Mouse (Mus musculus) neural tube, embryonic 12.5 days (tissue): ENCODE measurements around the gene Fam196b. TPM values are rescaled to one million over a fixed set of nuclear protein-coding genes. Genes with fewer than 3 reads are reported as not detected.
A peak's percentile ranks its signal among the peaks of the same experiment; 100 is the strongest.

ENCODE experiments used
- ATAC-seq: fragments of 200-750 bp; cut with Nextera tagmentation; 2 replicates; pipeline ENCODE4 v1.8.0; 2017; ENCODE audit warnings: low read depth, mild to moderate bottlenecking, moderate TSS enrichment, moderate library complexity; ENCODE audit not compliant: low FRiP score
- H3K27ac ChIP-seq: fragments of 300-500 bp; sonication (generic); 2 replicates; pipeline ENCODE4 v1.5.1; 2016
- H3K27me3 ChIP-seq: fragments of 300-500 bp; sonication (generic); replicated peaks from 2 replicates; pipeline ENCODE4 v1.6.1; 2016; ENCODE audit warnings: mild to moderate bottlenecking
- H3K36me3 ChIP-seq: fragments of 300-500 bp; sonication (generic); 2 replicates; pipeline ENCODE4 v1.6.1; 2016; ENCODE audit warnings: mild to moderate bottlenecking
- H3K4me1 ChIP-seq: fragments of 300-500 bp; sonication (generic); 2 replicates; pipeline ENCODE4 v1.6.1; 2016
- H3K4me2 ChIP-seq: fragments of 300-500 bp; sonication (generic); replicated peaks from 2 replicates; pipeline ENCODE4 v1.6.1; 2016; ENCODE audit warnings: mild to moderate bottlenecking
- H3K4me3 ChIP-seq: fragments of 300-500 bp; sonication (generic); 2 replicates; pipeline ENCODE4 v1.5.1; 2016
- H3K9ac ChIP-seq: fragments of 300-500 bp; sonication (generic); 2 replicates; pipeline ENCODE4 v1.6.1; 2016; ENCODE audit warnings: mild to moderate bottlenecking
- H3K9me3 ChIP-seq: fragments of 300-500 bp; sonication (generic); 2 replicates; pipeline ENCODE4 v1.6.1; 2016; ENCODE audit warnings: mild to moderate bottlenecking
- WGBS: fragments of 180-500 bp; shearing (Covaris S2); methylation state at CpG from one replicate; pipeline ENCODE4 v1.1.7; 2016; 5-methylcytosine and 5-hydroxymethylcytosine counted together
- polyA plus RNA-seq: library from polyadenylated mRNA; unstranded; fragments of >200 nt; fragmentation: Nextera tagmentation; extraction: Ambion mirVana; gene quantifications from 2 replicates; pipeline ENCODE4 v1.2.1, GENCODE M21; 2016

Fam196b gene
- polyA plus RNA-seq, 1 experiment from 2014 or later = 2.0 TPM

DNA sequence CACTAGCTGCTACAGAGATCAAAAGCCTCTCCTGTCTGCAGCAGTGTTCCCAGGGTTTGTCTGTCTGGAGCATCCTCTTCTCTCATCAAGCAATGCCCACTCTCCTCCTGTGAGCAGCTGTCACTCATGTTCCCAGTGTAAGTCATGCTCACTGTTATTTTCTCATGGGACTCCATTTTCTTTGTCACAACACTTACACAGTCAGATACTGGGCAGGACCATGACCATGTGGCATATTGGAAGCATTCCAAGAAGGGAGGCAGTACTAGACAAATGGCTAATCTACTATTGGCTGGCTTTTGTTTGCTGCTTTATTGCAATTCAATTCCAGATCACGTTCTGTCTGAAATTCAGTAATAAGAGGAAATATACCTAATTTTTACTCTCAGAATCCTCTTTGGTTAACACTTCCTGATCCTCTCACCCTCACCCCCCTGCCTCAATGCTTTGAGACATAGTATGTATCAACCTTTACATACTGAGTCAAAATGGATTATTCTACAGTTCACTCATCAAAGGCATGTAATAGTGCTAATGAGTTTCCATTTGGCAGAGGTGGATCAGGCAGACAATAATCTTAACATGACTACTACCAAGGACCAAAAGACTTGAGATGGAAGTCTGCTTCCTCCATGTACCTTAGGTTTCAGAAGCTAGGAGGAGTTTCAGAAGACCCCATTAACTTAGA lies 70.5 kb downstream of the Fam196b start:
- no peaks in the 10 kb centered on the region for H3K36me3 ChIP-seq
- no peaks in the 10 kb centered on the region for H3K9me3 ChIP-seq
- no peaks in the 10 kb centered on the region for H3K4me1 ChIP-seq
- peak; percentile 61 for ATAC-seq
- no peak overlapping the region for H3K4me3 ChIP-seq
- WGBS = 66% methylated on average over 1 of the region's 1 CpGs
- H3K9ac ChIP-seq = no peak overlapping the region
- no peak overlapping the region for H3K27ac ChIP-seq
- H3K27me3 ChIP-seq = no peaks in the 10 kb centered on the region
- H3K4me2 ChIP-seq = no peak overlapping the region

DNA sequence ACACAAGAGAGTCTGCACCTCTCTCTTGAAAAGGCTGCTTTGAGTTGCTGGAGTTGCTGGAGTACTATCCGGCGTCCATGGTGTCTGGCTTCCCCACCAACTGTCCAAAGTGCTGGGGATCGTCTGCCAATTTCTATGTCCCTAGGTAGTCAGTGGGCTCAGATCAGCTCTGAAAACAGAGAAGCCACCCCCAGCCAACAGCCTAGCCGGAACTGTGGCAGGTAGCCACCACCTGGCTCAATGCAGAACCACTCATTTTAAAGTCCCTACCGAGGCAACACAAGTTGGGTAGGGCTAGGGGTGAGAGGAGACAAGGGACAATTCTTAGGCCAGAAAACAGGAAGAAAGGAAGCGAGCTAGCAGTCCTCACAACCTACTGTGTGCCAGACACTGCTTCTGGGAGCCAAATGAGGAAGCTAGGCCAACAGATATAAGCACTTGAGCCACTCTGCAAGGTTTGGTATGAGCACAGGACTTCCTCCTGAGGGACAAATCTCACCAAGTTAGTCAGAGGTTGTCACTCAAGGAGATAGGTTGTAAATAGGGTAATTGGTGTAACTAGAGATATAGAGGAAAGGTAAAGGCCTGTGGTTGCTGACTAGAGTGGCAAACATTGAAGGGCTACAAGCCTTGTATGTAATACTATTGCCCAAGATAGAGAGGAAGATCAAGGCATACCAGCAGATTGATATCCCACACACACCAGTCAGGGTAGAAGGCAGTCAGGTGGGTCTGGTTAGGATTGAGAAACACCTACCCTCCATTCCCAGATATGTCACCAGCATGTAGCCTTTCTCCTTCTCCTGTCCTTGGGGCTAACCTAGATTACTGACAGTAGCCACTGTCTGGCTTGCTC lies 74.9 kb downstream of the Fam196b start:
- WGBS = 90% methylated on average over 6 of the region's 6 CpGs
- H3K36me3 ChIP-seq = no peaks in the 10 kb centered on the region
- H3K4me1 ChIP-seq = no peaks in the 10 kb centered on the region
- no peak overlapping the region for H3K27ac ChIP-seq
- no peaks in the 10 kb centered on the region for H3K27me3 ChIP-seq
- ATAC-seq = no peak
- H3K9me3 ChIP-seq = no peaks in the 10 kb centered on the region
- H3K4me3 ChIP-seq = no peak overlapping the region
- H3K9ac ChIP-seq = no peak overlapping the region
- H3K4me2 ChIP-seq = no peak overlapping the region

DNA sequence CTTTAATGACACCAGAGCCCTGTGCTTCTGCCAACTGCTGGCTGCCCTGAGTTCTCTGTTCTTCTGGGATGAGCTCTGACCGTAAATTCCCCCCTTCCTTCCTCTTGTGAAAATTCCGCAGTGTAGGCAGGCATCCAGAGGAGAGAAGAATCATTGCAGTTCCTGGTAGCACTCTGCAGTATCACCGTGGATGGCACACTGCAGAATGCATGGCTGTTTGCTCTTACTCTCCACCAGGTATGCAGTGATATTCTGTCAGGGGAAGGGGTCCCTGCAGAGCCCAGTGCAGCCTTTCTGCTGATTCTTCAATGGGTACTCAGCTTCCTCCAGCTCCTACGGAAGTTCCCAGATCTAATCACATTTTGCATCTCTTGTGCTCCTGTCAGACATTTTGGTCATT lies 77.5 kb downstream of the Fam196b start:
- no peak overlapping the region for H3K9ac ChIP-seq
- no peak overlapping the region for H3K4me3 ChIP-seq
- H3K27me3 ChIP-seq = no peaks in the 10 kb centered on the region
- no peaks in the 10 kb centered on the region for H3K36me3 ChIP-seq
- no peaks in the 10 kb centered on the region for H3K4me1 ChIP-seq
- no peak overlapping the region for H3K4me2 ChIP-seq
- 40% methylated on average over 4 of the region's 4 CpGs for WGBS
- H3K9me3 ChIP-seq = no peaks in the 10 kb centered on the region
- no peak overlapping the region for H3K27ac ChIP-seq
- no peak for ATAC-seq

DNA sequence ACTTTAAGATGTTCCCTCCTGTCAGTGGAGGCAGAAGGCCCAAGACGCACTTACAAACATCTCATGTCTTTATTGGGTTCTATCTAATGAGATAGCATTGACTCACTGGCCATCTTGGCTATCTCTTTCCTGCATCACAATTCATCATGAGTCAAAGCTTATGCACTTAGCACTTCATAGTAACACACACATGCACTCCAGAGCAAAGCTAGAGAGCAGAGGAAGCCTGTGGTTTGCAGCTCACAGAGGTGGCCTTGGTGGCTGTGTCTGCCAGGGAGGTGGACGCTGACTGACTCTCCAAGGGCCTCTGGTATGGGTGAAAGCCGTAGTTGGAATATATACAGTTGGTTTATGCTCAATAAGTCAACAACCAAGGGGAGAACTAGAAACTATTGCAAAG lies 81.2 kb downstream of the Fam196b start:
- 90% methylated on average over 3 of the region's 3 CpGs for WGBS
- H3K27me3 ChIP-seq = no peaks in the 10 kb centered on the region
- ATAC-seq = no peak

DNA sequence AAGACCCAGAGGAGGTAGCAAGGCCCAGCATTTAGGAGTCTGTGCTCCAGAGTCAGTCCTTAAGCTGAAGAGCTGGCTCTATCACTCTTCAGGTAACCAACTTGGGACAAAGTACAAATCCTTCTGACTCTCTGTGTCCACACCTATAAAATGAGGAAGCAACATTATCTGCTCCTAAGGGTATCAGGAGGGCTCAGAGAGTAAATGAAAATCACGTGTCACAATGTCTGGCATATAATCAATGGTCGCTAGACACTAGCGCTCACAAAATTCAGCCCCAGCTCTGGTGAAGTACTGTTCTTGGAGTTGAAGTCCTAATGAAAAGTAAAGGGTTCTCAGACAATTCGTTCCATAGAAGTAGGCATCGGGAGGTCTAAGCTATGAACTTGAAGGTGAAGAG lies 83.0 kb downstream of the Fam196b start:
- Histone ChIP-seq H3K27me3 (no peaks in the 10 kb centered on the region), H3K27ac (no peak overlapping the region), H3K9me3 (no peaks in the 10 kb centered on the region), H3K4me1 (no peaks in the 10 kb centered on the region), H3K4me2 (no peak overlapping the region), H3K4me3 (no peak overlapping the region), H3K36me3 (no peaks in the 10 kb centered on the region), H3K9ac (no peak overlapping the region)
- WGBS = 92% methylated on average over 5 of the region's 5 CpGs
- ATAC-seq = no peak

More for the DNA sequence above, 81.2 kb downstream of the Fam196b start:
- Histone ChIP-seq H3K4me2 (no peak overlapping the region), H3K36me3 (no peaks in the 10 kb centered on the region), H3K9ac (no peak overlapping the region), H3K4me3 (no peak overlapping the region), H3K27ac (no peak overlapping the region), H3K9me3 (no peaks in the 10 kb centered on the region), H3K4me1 (no peaks in the 10 kb centered on the region)

DNA sequence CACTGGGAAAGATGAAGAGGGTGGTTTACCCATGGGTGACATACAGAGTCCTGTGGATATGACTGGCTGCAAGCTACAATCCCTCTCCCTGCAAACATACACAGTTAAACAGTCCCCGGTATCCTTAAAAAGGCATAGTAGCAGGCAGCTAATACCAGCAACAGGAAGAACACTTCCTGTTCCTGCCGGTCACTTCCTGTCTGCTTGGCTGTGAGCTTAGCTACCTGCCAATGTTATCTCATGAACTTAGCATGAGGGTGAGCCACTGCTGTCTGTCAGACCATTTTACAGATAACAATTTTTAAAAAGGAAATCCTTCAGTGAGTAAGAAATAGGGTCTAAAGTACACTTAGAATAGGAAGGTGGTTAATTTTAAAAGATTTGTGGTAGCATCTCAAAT lies 83.9 kb downstream of the Fam196b start:
- Histone ChIP-seq H3K36me3 (no peaks in the 10 kb centered on the region), H3K27ac (no peak overlapping the region), H3K27me3 (no peaks in the 10 kb centered on the region), H3K4me1 (no peaks in the 10 kb centered on the region), H3K4me2 (no peak overlapping the region), H3K9ac (no peak overlapping the region), H3K9me3 (no peaks in the 10 kb centered on the region), H3K4me3 (no peak overlapping the region)
- no peak for ATAC-seq
- 96% methylated on average over 2 of the region's 2 CpGs for WGBS

DNA sequence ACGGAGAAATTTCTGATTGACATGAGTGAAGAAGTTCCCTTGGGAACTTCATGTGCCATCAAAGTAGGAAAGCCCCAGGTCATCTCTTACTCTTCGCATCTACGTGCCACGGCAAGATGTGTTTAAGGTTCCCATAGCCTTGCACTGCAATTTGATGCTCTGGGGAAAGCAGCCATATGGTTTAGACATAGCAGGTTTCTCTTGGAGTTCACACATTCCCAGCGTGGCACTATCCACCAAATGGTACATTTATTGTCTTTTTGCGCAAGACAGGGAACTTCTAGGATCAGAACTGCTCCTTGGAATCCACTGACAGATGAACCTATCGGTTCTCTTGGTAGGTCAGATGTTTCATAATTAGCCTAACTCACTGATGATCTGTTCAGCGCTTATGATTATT lies 86.7 kb downstream of the Fam196b start:
- no peak for ATAC-seq
- no peaks in the 10 kb centered on the region for H3K9me3 ChIP-seq
- H3K4me2 ChIP-seq = no peak overlapping the region
- no peak overlapping the region for H3K4me3 ChIP-seq
- no peaks in the 10 kb centered on the region for H3K4me1 ChIP-seq
- no peak overlapping the region for H3K9ac ChIP-seq
- H3K36me3 ChIP-seq = no peaks in the 10 kb centered on the region
- 82% methylated on average over 8 of the region's 8 CpGs for WGBS
- no peaks in the 10 kb centered on the region for H3K27me3 ChIP-seq
- no peak overlapping the region for H3K27ac ChIP-seq

DNA sequence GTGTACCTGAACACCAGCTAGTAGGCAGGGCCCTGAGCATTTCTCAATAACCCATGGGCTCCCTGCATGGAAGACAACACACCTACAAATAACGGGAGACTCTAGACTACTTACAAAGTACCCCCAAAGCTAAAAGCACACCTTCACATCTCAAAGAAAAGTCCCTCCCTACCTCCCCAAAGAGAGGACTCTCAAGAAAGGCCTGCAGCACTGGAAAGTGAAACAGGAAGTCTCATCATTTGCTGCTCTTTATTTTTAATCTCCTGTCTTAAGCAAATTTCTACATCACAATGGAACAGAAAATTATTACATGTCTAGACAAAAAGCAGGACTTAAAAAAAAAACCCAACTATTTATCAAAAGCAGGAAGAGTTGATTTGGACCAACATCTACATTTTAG lies 90.7 kb downstream of the Fam196b start:
- H3K4me3 ChIP-seq = no peak overlapping the region
- H3K4me1 ChIP-seq = no peaks in the 10 kb centered on the region
- no peak overlapping the region for H3K9ac ChIP-seq
- ATAC-seq = no peak
- no peak overlapping the region for H3K27ac ChIP-seq
- no peaks in the 10 kb centered on the region for H3K36me3 ChIP-seq
- no peaks in the 10 kb centered on the region for H3K27me3 ChIP-seq
- 84% methylated on average over 1 of the region's 1 CpGs for WGBS
- H3K4me2 ChIP-seq = no peak overlapping the region
- H3K9me3 ChIP-seq = no peaks in the 10 kb centered on the region

DNA sequence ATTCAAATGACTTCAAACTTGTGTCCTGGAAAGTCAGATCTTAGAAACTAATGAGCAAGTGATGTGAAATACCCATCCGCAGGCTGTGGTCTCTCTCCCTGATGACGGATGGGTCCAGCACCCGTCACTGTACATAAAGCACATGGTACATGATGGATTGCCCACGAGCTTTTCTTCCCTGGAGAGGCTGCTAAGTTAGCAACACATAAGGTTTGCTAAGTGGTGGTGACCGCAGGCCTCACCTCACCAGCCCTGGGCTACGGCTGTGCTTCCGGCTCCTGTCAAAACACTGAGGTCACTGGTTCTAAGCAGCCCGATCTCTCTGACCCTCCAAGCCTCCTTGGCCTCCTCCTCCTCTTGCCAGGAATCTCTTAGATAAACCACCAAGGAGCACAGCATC lies 91.7 kb downstream of the Fam196b start:
- 58% methylated on average over 8 of the region's 8 CpGs for WGBS
- Histone ChIP-seq H3K4me2 (no peak overlapping the region), H3K9ac (no peak overlapping the region), H3K36me3 (no peaks in the 10 kb centered on the region), H3K4me1 (no peaks in the 10 kb centered on the region), H3K4me3 (no peak overlapping the region), H3K27ac (no peak overlapping the region), H3K9me3 (no peaks in the 10 kb centered on the region), H3K27me3 (no peaks in the 10 kb centered on the region)
- ATAC-seq = no peak

DNA sequence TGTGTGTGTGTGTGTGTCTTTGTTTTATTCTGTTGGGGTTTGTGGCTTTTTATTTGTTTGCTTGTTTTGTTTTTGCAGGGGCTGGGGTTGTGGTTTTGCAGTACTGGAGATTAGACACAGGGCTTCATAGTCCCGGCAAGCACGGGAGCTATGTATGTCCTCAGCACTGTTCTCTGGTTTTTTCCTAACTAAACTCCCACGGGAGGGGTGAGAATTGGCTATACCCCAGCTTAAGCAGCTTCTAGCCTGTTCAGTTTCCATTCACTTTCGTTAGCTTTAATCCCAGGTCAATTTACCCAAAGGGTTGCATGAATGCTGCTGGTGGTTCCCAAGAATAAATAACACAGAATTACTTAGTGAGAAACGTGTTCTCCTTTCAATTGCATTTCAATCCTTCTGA lies 92.2 kb downstream of the Fam196b start:
- no peaks in the 10 kb centered on the region for H3K27me3 ChIP-seq
- ATAC-seq = no peak
- 66% methylated on average over 5 of the region's 5 CpGs for WGBS
- H3K4me1 ChIP-seq = no peaks in the 10 kb centered on the region
- H3K27ac ChIP-seq = no peak overlapping the region
- no peaks in the 10 kb centered on the region for H3K9me3 ChIP-seq
- no peak overlapping the region for H3K4me3 ChIP-seq
- no peaks in the 10 kb centered on the region for H3K36me3 ChIP-seq
- H3K9ac ChIP-seq = no peak overlapping the region
- H3K4me2 ChIP-seq = no peak overlapping the region

DNA sequence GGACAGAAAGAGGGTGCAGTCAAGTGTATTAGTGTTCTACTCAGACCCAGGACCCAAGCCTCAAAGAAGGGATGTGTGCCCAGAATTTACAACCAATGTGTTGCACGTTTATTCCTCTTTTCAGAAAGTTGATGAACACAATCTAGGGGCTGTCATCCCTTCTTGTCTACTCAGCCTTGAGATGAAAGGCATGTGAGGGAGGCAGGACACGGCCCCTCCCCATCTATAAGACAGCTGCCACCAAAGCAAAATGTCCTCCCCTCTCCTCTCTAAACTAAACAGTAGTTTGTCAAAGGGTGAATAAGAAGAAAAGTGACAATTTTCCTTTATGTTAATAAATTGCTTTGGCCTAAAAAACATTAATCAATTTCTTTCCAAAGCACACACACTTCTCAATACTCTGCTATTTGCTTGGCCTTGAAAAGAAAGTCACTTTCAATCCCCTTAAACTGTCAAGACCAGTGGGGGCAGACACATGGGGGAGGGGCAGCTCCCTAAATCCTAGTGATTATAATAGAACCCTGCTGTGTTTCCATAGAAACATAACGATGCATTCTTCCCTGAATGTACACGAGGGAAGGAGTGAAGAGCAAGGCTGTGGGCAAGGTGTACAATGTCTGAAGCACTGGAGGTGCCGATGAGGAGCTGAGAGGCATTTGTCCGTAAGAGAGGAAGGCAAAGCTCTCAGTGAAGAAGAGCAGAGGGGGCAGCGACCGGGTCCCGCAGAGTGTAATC lies 101.4 kb downstream of the Fam196b start:
- no peaks in the 10 kb centered on the region for H3K36me3 ChIP-seq
- no peak overlapping the region for H3K9ac ChIP-seq
- no peaks in the 10 kb centered on the region for H3K9me3 ChIP-seq
- H3K4me3 ChIP-seq = no peak overlapping the region
- WGBS = 33% methylated on average over 9 of the region's 9 CpGs
- no peak overlapping the region for H3K27ac ChIP-seq
- ATAC-seq = peak; percentile 57
- H3K4me1 ChIP-seq = peaks cover 15% of the 10 kb centered on the region; the same call in 1 of the 2 replicates
- H3K27me3 ChIP-seq = no peaks in the 10 kb centered on the region
- H3K4me2 ChIP-seq = no peak overlapping the region

DNA sequence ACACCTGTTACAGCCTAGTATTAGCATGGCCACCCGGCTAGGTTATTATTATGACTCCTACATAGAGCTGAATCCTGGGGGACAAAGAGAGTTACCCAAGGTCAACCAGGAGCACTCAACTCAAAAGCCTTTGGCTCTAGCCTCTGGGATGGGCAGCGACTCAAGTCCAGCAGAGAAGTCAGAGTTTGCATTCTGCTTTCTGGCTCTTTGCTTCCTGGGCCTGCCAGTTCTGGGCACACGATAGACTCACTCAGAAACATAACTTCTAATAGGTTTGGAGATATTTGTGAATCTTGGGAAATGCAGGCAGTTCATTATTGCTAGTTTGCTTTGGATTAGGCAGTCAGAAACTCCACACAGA lies 102.0 kb downstream of the Fam196b start:
- no peak for ATAC-seq
- Histone ChIP-seq H3K27ac (no peak overlapping the region), H3K4me1 (peaks cover 15% of the 10 kb centered on the region; the same call in 1 of the 2 replicates), H3K4me3 (no peak overlapping the region), H3K9me3 (no peaks in the 10 kb centered on the region), H3K4me2 (no peak overlapping the region), H3K27me3 (no peaks in the 10 kb centered on the region), H3K9ac (no peak overlapping the region), H3K36me3 (no peaks in the 10 kb centered on the region)
- 63% methylated on average over 3 of the region's 3 CpGs for WGBS
